Mouse (Mus musculus) testis, adult 2 months (tissue): ENCODE results near the gene Dcaf12l2. TPM values are rescaled to one million over a fixed set of nuclear protein-coding genes. Genes with fewer than 3 reads are reported as not detected.

Experiments used
- H3K27ac ChIP-seq: fragments of 200-500 bp; 2 replicates; pipeline ENCODE4 v1.5.1; 2012; ENCODE audit warnings: low read depth, low read length; ENCODE audit not compliant: control insufficient read depth, insufficient read depth
- H3K27me3 ChIP-seq: fragments of 200-500 bp; 2 replicates; pipeline ENCODE4 v1.6.1; 2012; ENCODE audit warnings: mild to moderate bottlenecking, low read length, moderate library complexity; ENCODE audit not compliant: control insufficient read depth, insufficient read depth
- H3K36me3 ChIP-seq: fragments of 200-500 bp; 2 replicates; pipeline ENCODE4 v1.6.1; 2012; ENCODE audit warnings: mild to moderate bottlenecking, low read length; ENCODE audit not compliant: control insufficient read depth, insufficient read depth
- H3K4me1 ChIP-seq: fragments of 200-500 bp; 2 replicates; pipeline ENCODE4 v1.6.1; 2012; ENCODE audit warnings: low read length; ENCODE audit not compliant: control insufficient read depth, insufficient read depth
- H3K4me3 ChIP-seq: fragments of 200-500 bp; 2 replicates; pipeline ENCODE4 v1.5.1; 2012; ENCODE audit warnings: low read depth, mild to moderate bottlenecking, low read length, moderate library complexity, mixed read lengths; ENCODE audit not compliant: control insufficient read depth
- CTCF ChIP-seq: fragments of 200-500 bp; IDR thresholded peaks from 2 replicates; pipeline ENCODE4 v1.5.1; 2012; ENCODE audit warnings: low read depth, mild to moderate bottlenecking, inconsistent platforms, low read length, moderate library complexity; ENCODE audit not compliant: control insufficient read depth, insufficient read depth, insufficient replicate concordance
- POLR2A ChIP-seq: fragments of 200-500 bp; IDR thresholded peaks from 2 replicates; pipeline ENCODE4 v1.6.1; 2012; ENCODE audit warnings: low read depth, mild to moderate bottlenecking, inconsistent platforms, low read length, moderate library complexity; ENCODE audit not compliant: control insufficient read depth
- polyA plus RNA-seq: library from polyadenylated mRNA; depleted of rRNA; stranded (reverse); fragments of >200 nt; gene quantifications from 2 replicates; pipeline ENCODE4 v1.2.3, GENCODE M21; 2012; rRNA removed

Dcaf12l2 gene
- not detected in 2 replicates for polyA plus RNA-seq

- TF ChIP-seq POLR2A (no peak), CTCF (no peak)
- peak within 1 kb of the TSS; percentile 7 for H3K4me3 ChIP-seq
- no peaks in the 10 kb centered on the region for H3K36me3 ChIP-seq
- no peaks in the 10 kb centered on the region for H3K27me3 ChIP-seq
- H3K27ac ChIP-seq, result no peak within 1 kb of the TSS
- H3K4me1 ChIP-seq, result peaks cover 2% of the 10 kb centered on the region; the same call in 1 of the 2 replicates
Observed at GRCm38 (mm10) chrX:44367646-44368521, at the start of gene Dcaf12l2. TSS of gene Dcaf12l2 (minus strand) at chrX:44368342.

GRCm38 (mm10) chrX:44367280-44367645 is 879 bp downstream of the Dcaf12l2 start:
- peaks cover 2% of the 10 kb centered on the region; the same call in 1 of the 2 replicates for H3K4me1 ChIP-seq
- H3K36me3 ChIP-seq, result no peaks in the 10 kb centered on the region
- peak overlapping the region; percentile 7; the same call in 1 of the 2 replicates for H3K4me3 ChIP-seq
- TF ChIP-seq POLR2A (no peak), CTCF (no peak)
- H3K27me3 ChIP-seq, result no peaks in the 10 kb centered on the region
- H3K27ac ChIP-seq, result no peak overlapping the region
